Mouse (Mus musculus) heart, adult 2 months (tissue): ENCODE data around the gene Trp73.

Experiments used
- CTCF ChIP-seq: fragments of 200-600 bp; IDR thresholded peaks from 2 replicates; pipeline ENCODE4 v1.8.1; 2022; ENCODE audit warnings: antibody characterized with exemption, mild to moderate bottlenecking, moderate library complexity
- EP300 ChIP-seq: fragments of 200-500 bp; IDR thresholded peaks from 2 replicates; pipeline ENCODE4 v1.6.1; 2011; ENCODE audit warnings: low read depth, low read length, control low read depth; ENCODE audit not compliant: insufficient read depth
- POLR2A ChIP-seq: fragments of 200-500 bp; IDR thresholded peaks from 2 replicates; pipeline ENCODE4 v1.6.1; 2011; ENCODE audit warnings: mild to moderate bottlenecking, low read depth, low read length, control low read depth; ENCODE audit not compliant: insufficient read depth

- no peak for TF ChIP-seq CTCF
- no peak for TF ChIP-seq EP300
- TF ChIP-seq POLR2A: no peak
Measured at GRCm38 (mm10) chr4:154071521-154071920, 68.5 kb downstream of the Trp73 start.
